Mouse (Mus musculus): Measurements from ENCODE around the gene Lypd6b.

GRCm38 (mm10) chr2:49811420-49811819 is 23.9 kb downstream of the Lypd6b start:
- TF ChIP-seq GATA1 (IDR thresholded peaks at IDR 0.05; ENCODE audit: low read length) (no peak), TAL1 (IDR thresholded peaks at IDR 0.05; ENCODE audit: low read length) (no peak)
